Mouse (Mus musculus): ENCODE results near the gene Ms4a8a. TPM values are rescaled to one million over a fixed set of nuclear protein-coding genes. Genes with fewer than 3 reads are reported as not detected.
"Not testable (repeated sequence)": the region's sequence is repeated elsewhere in the genome, so short reads cannot be mapped to it uniquely, and the experiment has no call there.

Gene Ms4a8a
- polyA plus RNA-seq, 2 experiments = 0.08 to 0.11 TPM

DNA sequence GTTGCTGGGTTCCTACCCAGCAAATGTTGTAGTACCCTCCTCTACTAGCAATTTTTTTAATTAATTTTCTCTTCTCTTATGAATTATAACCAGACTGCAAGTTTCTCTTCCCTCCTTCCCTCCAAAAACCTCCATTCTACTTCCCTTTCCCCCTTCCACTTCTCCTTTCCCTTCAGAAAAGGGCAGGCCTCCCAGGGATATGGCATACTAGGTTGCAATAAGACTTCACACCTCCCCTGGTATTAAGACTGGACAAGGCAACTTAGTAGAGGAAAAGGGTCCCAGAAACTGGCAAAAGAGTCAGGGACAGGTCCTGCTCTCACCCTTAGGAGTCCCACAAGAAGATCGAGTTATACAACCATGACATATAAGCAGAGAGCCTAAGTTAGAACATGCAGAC is 20.0 kb downstream of the Ms4a8a start:
- no peaks in the 10 kb centered on the region for H3K27me3 ChIP-seq (ENCODE audit: control insufficient read depth, insufficient read depth, low read length)
- no peak overlapping the region for H3K9ac ChIP-seq (replicated peaks)
- TF ChIP-seq EP300 (IDR thresholded peaks at IDR 0.05; ENCODE audit: low read depth) (no peak), CTCF (IDR thresholded peaks at IDR 0.05; ENCODE audit: low read depth) (no peak)
- DNase-seq (ENCODE audit: low read depth in 3 of 3, low spot score in 3 of 3) (no peak), ATAC-seq (ENCODE audit: insufficient read depth) (no peak)
- WGBS (ENCODE audit: insufficient replicate concordance) = 29% methylated on average over 1 of the region's 1 CpGs
- no peaks in the 10 kb centered on the region for H3K4me1 ChIP-seq (replicated peaks; ENCODE audit: control insufficient read depth in 2 of 2, insufficient read depth in 2 of 2, low read length in 1 of 2)
- H3K27ac ChIP-seq = no peak overlapping the region
- H3K4me3 ChIP-seq (ENCODE audit: insufficient read depth in 1 of 2, low read depth in 2 of 2, low read length in 2 of 2) = no peak overlapping the region
- H3K4me2 ChIP-seq (ENCODE audit: low read depth) = no peak overlapping the region
- H3K36me3 ChIP-seq (replicated peaks; ENCODE audit: control insufficient read depth, insufficient read depth, low read depth) = no peaks in the 10 kb centered on the region
- no peaks in the 10 kb centered on the region for H3K9me3 ChIP-seq (ENCODE audit: control insufficient read depth, low read length)

DNA sequence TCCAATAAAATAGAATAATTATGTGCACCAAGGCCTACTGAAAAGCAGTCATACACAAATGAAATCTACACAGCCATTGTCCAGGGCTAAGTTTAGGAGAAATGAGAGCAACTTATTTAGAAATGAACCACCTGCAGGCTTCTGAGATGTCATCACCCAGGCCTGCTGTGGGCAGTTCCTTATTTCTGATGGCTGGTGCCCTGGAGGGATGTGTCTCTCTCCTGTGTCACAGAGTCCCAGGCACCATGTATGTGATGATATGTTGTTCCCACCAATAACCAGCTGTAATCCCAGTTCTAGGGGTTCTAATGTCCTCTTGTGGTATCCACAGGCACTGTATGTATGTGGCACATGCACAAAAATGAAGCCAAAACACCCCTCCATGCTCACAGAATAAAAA is 20.9 kb downstream of the Ms4a8a start:
- H3K9ac ChIP-seq (replicated peaks) = no peak overlapping the region
- no peak overlapping the region for H3K27ac ChIP-seq
- no peak overlapping the region for H3K4me2 ChIP-seq (ENCODE audit: low read depth)

DNA sequence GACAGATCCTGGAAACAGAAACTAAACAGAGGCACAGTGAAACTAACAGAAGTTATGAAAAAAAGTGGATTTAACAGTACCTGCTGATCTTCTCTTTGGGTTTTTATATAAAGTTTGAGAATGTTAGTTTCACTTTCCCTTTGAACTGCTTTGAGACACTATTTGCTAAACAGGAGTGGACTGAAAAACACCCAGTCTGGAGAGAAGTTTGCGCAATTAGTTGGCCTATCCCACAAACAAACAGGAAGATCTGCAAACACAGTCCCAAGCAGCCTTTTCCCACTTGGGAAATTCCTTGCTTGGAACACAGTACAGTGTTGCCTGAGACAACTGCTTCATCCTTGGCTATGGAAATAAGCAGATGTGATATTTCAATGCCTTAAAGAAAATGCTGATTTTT is 25.2 kb downstream of the Ms4a8a start:
- not testable (repeated sequence) for H3K4me1 ChIP-seq (replicated peaks; ENCODE audit: control insufficient read depth in 2 of 2, insufficient read depth in 2 of 2, low read length in 1 of 2); H3K36me3 ChIP-seq (replicated peaks; ENCODE audit: control insufficient read depth, insufficient read depth, low read depth); H3K9me3 ChIP-seq (ENCODE audit: control insufficient read depth, low read length); H3K4me3 ChIP-seq (ENCODE audit: insufficient read depth in 1 of 2, low read depth in 2 of 2, low read length in 2 of 2); DNase-seq (ENCODE audit: low read depth in 3 of 3, low spot score in 3 of 3); H3K4me2 ChIP-seq (ENCODE audit: low read depth); H3K27ac ChIP-seq; ATAC-seq (ENCODE audit: insufficient read depth); H3K9ac ChIP-seq (replicated peaks); H3K27me3 ChIP-seq (ENCODE audit: control insufficient read depth, insufficient read depth, low read length)
- WGBS (ENCODE audit: insufficient replicate concordance) = 76% methylated on average over 1 of the region's 1 CpGs

More for the DNA sequence above, 20.9 kb downstream of the Ms4a8a start:
- TF ChIP-seq CTCF (IDR thresholded peaks at IDR 0.05; ENCODE audit: low read depth) (no peak), EP300 (IDR thresholded peaks at IDR 0.05; ENCODE audit: low read depth) (no peak)
- no peak for ATAC-seq (ENCODE audit: insufficient read depth)
- H3K4me1 ChIP-seq (replicated peaks; ENCODE audit: control insufficient read depth in 2 of 2, insufficient read depth in 2 of 2, low read length in 1 of 2) = no peaks in the 10 kb centered on the region
- H3K4me3 ChIP-seq (ENCODE audit: insufficient read depth in 1 of 2, low read depth in 2 of 2, low read length in 2 of 2) = no peak overlapping the region
- H3K9me3 ChIP-seq (ENCODE audit: control insufficient read depth, low read length) = no peaks in the 10 kb centered on the region
- H3K27me3 ChIP-seq (ENCODE audit: control insufficient read depth, insufficient read depth, low read length) = no peaks in the 10 kb centered on the region
- no peaks in the 10 kb centered on the region for H3K36me3 ChIP-seq (replicated peaks; ENCODE audit: control insufficient read depth, insufficient read depth, low read depth)
- no peak for DNase-seq (ENCODE audit: low read depth in 3 of 3, low spot score in 3 of 3)

DNA sequence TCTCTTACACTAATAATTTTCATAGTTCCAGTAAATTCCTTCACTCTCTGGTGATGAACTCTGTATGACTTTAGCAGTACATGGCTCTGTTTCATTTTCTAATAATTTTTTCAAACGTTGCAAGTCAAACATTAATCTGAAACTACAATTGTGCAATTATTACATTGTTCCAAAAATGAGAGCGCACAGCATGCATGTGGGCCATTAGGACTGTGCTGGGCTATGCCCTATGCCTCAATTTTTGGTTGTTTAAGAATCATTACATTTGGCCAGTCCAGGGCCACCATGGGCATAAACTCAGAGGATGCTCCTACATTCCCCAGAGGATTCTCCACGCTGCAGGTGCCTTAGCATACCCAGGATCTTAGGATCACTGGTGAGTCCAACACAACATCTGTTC is 27.6 kb downstream of the Ms4a8a start:
- Histone ChIP-seq H3K4me1 (replicated peaks; ENCODE audit: control insufficient read depth in 2 of 2, insufficient read depth in 2 of 2, low read length in 1 of 2) (0 out of 4 replicates have a peak, but pooled peaks cover 0 to 2% of the 10 kb centered on the region in 2 experiments), H3K9ac (replicated peaks) (no peak overlapping the region), H3K4me2 (ENCODE audit: low read depth) (no peak overlapping the region), H3K36me3 (replicated peaks; ENCODE audit: control insufficient read depth, insufficient read depth, low read depth) (no peaks in the 10 kb centered on the region), H3K9me3 (ENCODE audit: control insufficient read depth, low read length) (no peaks in the 10 kb centered on the region), H3K4me3 (ENCODE audit: insufficient read depth in 1 of 2, low read depth in 2 of 2, low read length in 2 of 2) (no peak overlapping the region), H3K27me3 (ENCODE audit: control insufficient read depth, insufficient read depth, low read length) (no peaks in the 10 kb centered on the region), H3K27ac (no peak overlapping the region)
- TF ChIP-seq EP300 (IDR thresholded peaks at IDR 0.05; ENCODE audit: low read depth) (no peak), CTCF (IDR thresholded peaks at IDR 0.05; ENCODE audit: low read depth) (no peak)
- 35% methylated on average over 3 of the region's 3 CpGs for WGBS (ENCODE audit: insufficient replicate concordance)
- no peak for DNase-seq (ENCODE audit: low read depth in 3 of 3, low spot score in 3 of 3)
- no peak for ATAC-seq (ENCODE audit: insufficient read depth)

DNA sequence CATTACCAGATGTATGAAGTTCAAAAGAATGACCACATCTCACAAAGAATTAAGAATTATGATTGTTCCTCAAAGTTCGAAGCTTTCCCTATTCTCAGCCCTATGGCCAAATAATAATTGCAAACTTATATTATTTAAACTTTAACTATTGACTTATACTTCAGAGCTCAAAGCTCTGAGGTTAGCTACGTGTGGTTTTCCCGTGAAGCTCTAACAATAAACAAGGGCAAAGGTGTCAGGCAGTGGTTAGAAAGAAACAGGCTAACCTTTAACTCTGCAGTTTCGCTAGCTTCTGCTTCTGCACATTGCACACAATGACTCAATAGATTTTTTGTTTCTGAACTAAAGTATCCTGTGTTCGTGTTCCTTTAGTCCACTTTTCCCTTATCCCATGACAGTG is 28.0 kb downstream of the Ms4a8a start:
- no peak for DNase-seq (ENCODE audit: low read depth in 3 of 3, low spot score in 3 of 3)
- H3K27me3 ChIP-seq (ENCODE audit: control insufficient read depth, insufficient read depth, low read length) = no peaks in the 10 kb centered on the region
- no peaks in the 10 kb centered on the region for H3K9me3 ChIP-seq (ENCODE audit: control insufficient read depth, low read length)
- H3K36me3 ChIP-seq (replicated peaks; ENCODE audit: control insufficient read depth, insufficient read depth, low read depth) = no peaks in the 10 kb centered on the region
- no peak overlapping the region for H3K9ac ChIP-seq (replicated peaks)
- H3K4me2 ChIP-seq (ENCODE audit: low read depth) = no peak overlapping the region
- 0 out of 4 replicates have a peak, but pooled peaks cover 0 to 2% of the 10 kb centered on the region in 2 experiments for H3K4me1 ChIP-seq (replicated peaks; ENCODE audit: control insufficient read depth in 2 of 2, insufficient read depth in 2 of 2, low read length in 1 of 2)
- no peak overlapping the region for H3K27ac ChIP-seq
- H3K4me3 ChIP-seq (ENCODE audit: insufficient read depth in 1 of 2, low read depth in 2 of 2, low read length in 2 of 2) = no peak overlapping the region
- 29% methylated on average over 5 of the region's 5 CpGs for WGBS (ENCODE audit: insufficient replicate concordance)
- no peak for ATAC-seq (ENCODE audit: insufficient read depth)
- TF ChIP-seq CTCF (IDR thresholded peaks at IDR 0.05; ENCODE audit: low read depth) (no peak), EP300 (IDR thresholded peaks at IDR 0.05; ENCODE audit: low read depth) (no peak)

All from liver, embryonic 14.5 days (tissue).